9 mouse cellular contexts compared by ENCODE assay signal in the genomic region with DNA sequence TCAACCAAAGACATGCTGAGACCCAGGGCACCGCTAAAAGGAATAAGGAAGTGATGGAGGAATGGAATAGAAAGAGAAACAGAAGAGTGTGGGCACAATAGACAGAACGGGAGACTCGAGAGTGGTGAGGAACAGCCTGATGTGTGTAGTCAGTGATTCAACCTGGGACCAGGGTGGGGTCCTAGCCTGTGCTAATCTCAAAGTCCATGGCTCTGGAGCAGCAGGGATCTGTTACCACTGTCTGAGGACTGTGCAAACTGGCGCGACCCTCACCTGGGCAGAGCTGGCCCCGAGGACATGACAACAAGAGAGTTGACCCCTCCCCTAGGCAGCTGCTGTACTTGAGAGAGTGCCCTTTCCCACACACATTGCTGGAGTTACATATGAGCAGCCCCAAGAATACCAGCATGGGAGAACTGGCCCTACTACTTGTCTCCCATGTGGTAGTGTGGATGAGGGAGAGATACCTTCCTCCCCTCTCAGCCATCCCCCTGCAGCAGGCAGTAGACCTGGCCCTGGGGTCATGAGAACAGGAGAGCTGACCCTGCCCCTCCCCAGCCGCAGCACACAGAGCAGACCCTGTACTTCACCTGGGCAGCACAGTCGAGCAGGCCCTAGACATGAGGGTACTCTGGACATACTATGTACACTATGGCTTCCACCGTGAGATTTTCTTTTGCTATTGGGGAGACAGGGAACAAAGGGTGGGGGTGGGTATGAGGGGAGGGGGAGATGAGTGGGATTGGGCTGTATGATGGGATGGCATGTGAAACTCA.
DNase-seq lines count a peak whose midpoint lies in the region; ATAC-seq and TF ChIP-seq lines count a peak whose summit lies in the region.
"Had no signal": no experiment of that assay in that cellular context is flagged by ENCODE, and none has a peak within 500 bp of the region (broad histone marks: within the 10 kb centered on the region; RNA-seq: fewer than 3 reads in every experiment).

No protein-coding gene starts in this region.

- no peak overlapping the region for H3K4me2 ChIP-seq in forebrain, embryonic 11.5 days (ENCODE audit: low read depth, low read length, severe bottlenecking)
- H3K4me2 ChIP-seq in forebrain, embryonic 14.5 days (ENCODE audit: low read length), result no peak overlapping the region
- no peak overlapping the region for H3K4me2 ChIP-seq in lung, embryonic 15.5 days
- no peak overlapping the region for H3K4me2 ChIP-seq in liver, embryonic 14.5 days (ENCODE audit: low read depth)
- no peak overlapping the region for H3K4me2 ChIP-seq in stomach, embryonic 16.5 days (ENCODE audit: low read depth, low read length)
- H3K4me2 ChIP-seq: limb, embryonic 12.5 days had no signal

- intact Hi-C loops in left cerebral cortex, postnatal 10 days (cut with DNase I), result no loop called here

- H3K27me3 ChIP-seq in forebrain, embryonic 11.5 days (ENCODE audit: control insufficient read depth, insufficient read depth, low read length), result no peaks in the 10 kb centered on the region
- H3K27me3 ChIP-seq in forebrain, embryonic 14.5 days (replicated peaks; ENCODE audit: control insufficient read depth, insufficient read depth, low read length), result no peaks in the 10 kb centered on the region
- no peaks in the 10 kb centered on the region for H3K27me3 ChIP-seq in lung, embryonic 15.5 days
- H3K27me3 ChIP-seq in liver, embryonic 14.5 days (ENCODE audit: control insufficient read depth, insufficient read depth, low read length), result no peaks in the 10 kb centered on the region
- no peaks in the 10 kb centered on the region for H3K27me3 ChIP-seq in stomach, embryonic 16.5 days (ENCODE audit: control insufficient read depth, insufficient read depth, low read length)
- H3K27me3 ChIP-seq: limb, embryonic 12.5 days had no signal

- no peak for TF ChIP-seq EP300 in liver, embryonic 14.5 days (IDR thresholded peaks at IDR 0.05; ENCODE audit: low read depth)

- no peaks in the 10 kb centered on the region for H3K9me3 ChIP-seq in forebrain, embryonic 11.5 days (ENCODE audit: control insufficient read depth, low read length)
- no peaks in the 10 kb centered on the region for H3K9me3 ChIP-seq in forebrain, embryonic 14.5 days (replicated peaks; ENCODE audit: control insufficient read depth, low read length)
- no peaks in the 10 kb centered on the region for H3K9me3 ChIP-seq in lung, embryonic 15.5 days
- H3K9me3 ChIP-seq in liver, embryonic 14.5 days (ENCODE audit: control insufficient read depth, low read length), result no peaks in the 10 kb centered on the region
- H3K9me3 ChIP-seq in stomach, embryonic 16.5 days (replicated peaks; ENCODE audit: control insufficient read depth, low read length), result no peaks in the 10 kb centered on the region
- H3K9me3 ChIP-seq: limb, embryonic 12.5 days had no signal

- H3K9ac ChIP-seq in forebrain, embryonic 11.5 days (ENCODE audit: low read length), result no peak overlapping the region
- no peak overlapping the region for H3K9ac ChIP-seq in forebrain, embryonic 14.5 days (ENCODE audit: low read length)
- no peak overlapping the region for H3K9ac ChIP-seq in lung, embryonic 15.5 days
- H3K9ac ChIP-seq in liver, embryonic 14.5 days (replicated peaks), result no peak overlapping the region
- H3K9ac ChIP-seq in stomach, embryonic 16.5 days (ENCODE audit: low read length), result no peak overlapping the region
- H3K9ac ChIP-seq: limb, embryonic 12.5 days had no signal

- TF ChIP-seq CTCF in liver, embryonic 14.5 days (IDR thresholded peaks at IDR 0.05; ENCODE audit: low read depth), result no peak

- no peaks in the 10 kb centered on the region; the same call in 1 of the 2 replicates for H3K36me3 ChIP-seq in forebrain, embryonic 11.5 days (ENCODE audit: control insufficient read depth, insufficient read depth, low read length)
- peaks cover 58% of the 10 kb centered on the region for H3K36me3 ChIP-seq in forebrain, embryonic 14.5 days (ENCODE audit: control insufficient read depth, insufficient read depth, low read length)
- H3K36me3 ChIP-seq in lung, embryonic 15.5 days, result no peaks in the 10 kb centered on the region
- no peaks in the 10 kb centered on the region for H3K36me3 ChIP-seq in liver, embryonic 14.5 days (replicated peaks; ENCODE audit: control insufficient read depth, insufficient read depth, low read depth)
- H3K36me3 ChIP-seq in stomach, embryonic 16.5 days (ENCODE audit: control insufficient read depth, insufficient read depth, low read length), result no peaks in the 10 kb centered on the region

- DNase-seq in forebrain, embryonic 11.5 days (ENCODE audit: low spot score), result no peak
- no peak for DNase-seq in forebrain, embryonic 14.5 days (ENCODE audit: low spot score)
- no peak for DNase-seq in lung, postnatal 14 days
- no peak for DNase-seq in liver, embryonic 14.5 days (ENCODE audit: low read depth in 3 of 3, low spot score in 3 of 3)
- DNase-seq in thymus, postnatal 4 days, result no peak
- no peak for DNase-seq in left cerebral cortex, postnatal 10 days (ENCODE audit: extremely low spot score in 1 of 2, low spot score in 2 of 2)

- no peak overlapping the region for H3K4me3 ChIP-seq in forebrain, embryonic 11.5 days (ENCODE audit: low read depth, low read length)
- no peak overlapping the region for H3K4me3 ChIP-seq in forebrain, embryonic 14.5 days (ENCODE audit: low read depth, low read length)
- H3K4me3 ChIP-seq in lung, embryonic 15.5 days, result no peak overlapping the region
- no peak overlapping the region for H3K4me3 ChIP-seq in liver, embryonic 14.5 days (ENCODE audit: insufficient read depth in 1 of 2, low read depth in 2 of 2, low read length in 2 of 2)
- H3K4me3 ChIP-seq in stomach, embryonic 16.5 days (replicated peaks; ENCODE audit: low read length), result no peak overlapping the region
- H3K4me3 ChIP-seq: limb, embryonic 12.5 days had no signal

- peak; percentile 40; the same call in 1 of the 2 replicates for ATAC-seq in forebrain, embryonic 11.5 days (replicated peaks; ENCODE audit: low FRiP score)
- no peak for ATAC-seq in forebrain, embryonic 14.5 days
- peak; percentile 52; the same call in 1 of the 2 replicates for ATAC-seq in lung, embryonic 15.5 days (ENCODE audit: borderline replicate concordance, extremely low read depth, low FRiP score, low TSS enrichment)
- ATAC-seq in liver, embryonic 14.5 days (ENCODE audit: insufficient read depth), result peak; percentile 43; the same call in 1 of the 2 replicates
- ATAC-seq in stomach, embryonic 16.5 days (ENCODE audit: insufficient read depth, low FRiP score), result 0 out of 2 replicates have a peak, but pooled peaks have one; percentile 7

- 90% methylated on average over 9 of the region's 9 CpGs for WGBS in forebrain, embryonic 11.5 days
- WGBS in forebrain, embryonic 14.5 days, result 86% methylated on average over 9 of the region's 9 CpGs
- 81% methylated on average over 9 of the region's 9 CpGs for WGBS in lung, embryonic 15.5 days
- 60% methylated on average over 9 of the region's 9 CpGs for WGBS in liver, embryonic 14.5 days (ENCODE audit: insufficient replicate concordance)
- 89% methylated on average over 9 of the region's 9 CpGs for WGBS in stomach, embryonic 16.5 days

- H3K4me1 ChIP-seq in forebrain, embryonic 11.5 days (replicated peaks; ENCODE audit: control insufficient read depth, insufficient read depth, low read length), result no peaks in the 10 kb centered on the region
- H3K4me1 ChIP-seq in forebrain, embryonic 14.5 days (ENCODE audit: control insufficient read depth, insufficient read depth, low read length), result no peaks in the 10 kb centered on the region
- H3K4me1 ChIP-seq in lung, embryonic 15.5 days, result no peaks in the 10 kb centered on the region
- H3K4me1 ChIP-seq in liver, embryonic 14.5 days (replicated peaks; ENCODE audit: control insufficient read depth in 2 of 2, insufficient read depth in 2 of 2, low read length in 1 of 2), result no peaks in the 10 kb centered on the region
- peaks cover under 1% of the 10 kb centered on the region; the same call in 1 of the 2 replicates for H3K4me1 ChIP-seq in stomach, embryonic 16.5 days (ENCODE audit: control insufficient read depth, insufficient read depth, low read length)

- no peak overlapping the region for H3K27ac ChIP-seq in forebrain, embryonic 11.5 days (ENCODE audit: low read depth, low read length)
- H3K27ac ChIP-seq in forebrain, embryonic 14.5 days (ENCODE audit: low read depth, low read length), result no peak overlapping the region
- no peak overlapping the region for H3K27ac ChIP-seq in lung, embryonic 15.5 days
- no peak overlapping the region for H3K27ac ChIP-seq in liver, embryonic 14.5 days
- no peak overlapping the region for H3K27ac ChIP-seq in stomach, embryonic 16.5 days (ENCODE audit: low read length)
- H3K27ac ChIP-seq: limb, embryonic 12.5 days had no signal
